Mouse (Mus musculus): ENCODE measurements around the gene Atp6v1e2.

Gene Atp6v1e2

GRCm38 (mm10) chr17:86947840-86948796, at the start of gene Atp6v1e2:
Gene Atp6v1e2, minus strand, starts transcription at chr17:86947897.
- no peak for DNase-seq (ENCODE audit: extremely low read depth, insufficient read length, low spot score)

DNA sequence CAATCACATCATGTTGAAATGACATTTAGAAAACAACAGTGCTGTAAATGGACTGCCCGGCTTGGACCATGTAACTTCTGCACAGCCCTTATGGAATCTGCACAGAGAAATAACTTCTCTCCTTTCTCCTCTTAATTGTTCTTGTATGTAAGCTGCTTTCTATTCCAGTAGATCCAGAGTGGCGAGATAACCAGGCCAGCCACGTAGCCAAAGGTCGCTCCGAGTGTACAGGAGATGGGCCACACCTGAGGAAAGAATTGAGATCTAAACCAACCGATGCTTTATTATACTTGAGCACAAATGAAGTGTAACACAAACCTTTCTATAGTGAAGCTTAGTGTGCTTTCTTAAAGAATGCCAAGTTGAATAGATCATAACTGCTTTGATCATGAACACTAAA, 49.6 kb upstream of the Atp6v1e2 start:
- DNase-seq (ENCODE audit: extremely low read depth, insufficient read length, low spot score), result no peak

GRCm38 (mm10) chr17:86991306-86991705, 43.6 kb upstream of the Atp6v1e2 start:
- no peak for DNase-seq (ENCODE audit: extremely low read depth, insufficient read length, low spot score)

- DNase-seq (ENCODE audit: extremely low read depth, insufficient read length, low spot score), result no peak
These were observed 41.0 kb upstream of the Atp6v1e2 start for GRCm38 (mm10) chr17:86988601-86989184.

- DNase-seq (ENCODE audit: extremely low read depth, insufficient read length, low spot score), result no peak
These were observed 40.5 kb upstream of the Atp6v1e2 start for GRCm38 (mm10) chr17:86988161-86988560.

DNA sequence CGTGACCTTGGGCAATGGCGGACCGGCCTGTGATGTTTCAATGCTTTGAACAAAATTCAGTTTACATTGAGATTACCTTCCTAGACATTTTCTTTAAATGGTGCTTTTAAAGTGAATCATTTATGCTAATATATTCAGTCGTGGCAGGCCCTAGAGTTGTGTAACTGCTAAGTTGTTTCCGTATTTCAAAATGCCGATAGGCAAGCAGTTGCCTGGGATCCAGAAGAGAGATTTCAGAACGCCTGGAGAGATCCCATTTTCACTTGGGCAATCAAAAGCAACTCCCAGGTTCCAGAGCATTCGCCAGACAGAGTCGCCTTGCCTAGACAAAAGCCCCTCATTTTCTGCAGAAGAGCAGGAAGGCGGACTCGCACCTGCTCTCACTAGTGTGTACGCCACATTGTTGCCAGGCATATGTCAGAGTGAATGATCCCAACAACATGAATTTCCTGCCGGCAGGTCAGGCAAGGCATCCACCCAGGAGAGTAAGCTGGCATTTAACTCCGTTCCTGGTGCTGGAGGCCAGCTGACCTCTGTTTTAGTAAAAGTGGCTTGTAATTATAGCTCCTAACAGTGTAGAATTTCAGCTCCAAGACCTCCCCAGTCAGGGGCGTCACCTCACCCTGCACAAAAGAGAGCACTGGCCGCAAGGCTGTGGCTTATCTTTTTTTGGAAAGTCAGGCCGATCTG, 38.9 kb upstream of the Atp6v1e2 start:
- DNase-seq (ENCODE audit: extremely low read depth, insufficient read length, low spot score), result no peak

DNA sequence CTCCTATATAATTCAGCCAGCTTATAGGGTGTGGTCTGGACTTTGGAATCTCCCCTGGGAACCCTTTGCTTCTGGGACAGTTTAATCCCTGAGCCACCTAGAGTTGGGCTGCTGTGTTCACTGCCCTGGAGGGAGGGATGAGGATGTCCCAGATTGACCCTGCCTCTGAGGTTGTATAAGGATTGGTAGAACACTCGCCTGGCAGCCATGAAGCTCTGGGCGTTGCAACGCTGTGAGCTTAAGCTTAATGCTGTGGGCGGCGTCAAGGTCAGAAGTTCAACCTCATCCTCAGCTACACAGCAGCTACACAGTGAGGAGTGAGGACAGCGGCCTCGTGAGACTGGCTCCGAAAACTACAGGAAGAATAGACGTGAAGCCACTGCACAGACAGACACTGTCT, 34.8 kb upstream of the Atp6v1e2 start:
- no peak for DNase-seq (ENCODE audit: extremely low read depth, insufficient read length, low spot score)

GRCm38 (mm10) chr17:86981701-86982100, 34.0 kb upstream of the Atp6v1e2 start:
- DNase-seq (ENCODE audit: extremely low read depth, insufficient read length, low spot score), result no peak

- DNase-seq (ENCODE audit: extremely low read depth, insufficient read length, low spot score), result no peak
These were observed 33.5 kb upstream of the Atp6v1e2 start for GRCm38 (mm10) chr17:86981205-86981604.

- no peak for DNase-seq (ENCODE audit: extremely low read depth, insufficient read length, low spot score)
These were observed 30.8 kb upstream of the Atp6v1e2 start for GRCm38 (mm10) chr17:86978496-86978895.

- DNase-seq (ENCODE audit: extremely low read depth, insufficient read length, low spot score), result no peak
These were observed 28.7 kb upstream of the Atp6v1e2 start for GRCm38 (mm10) chr17:86976387-86976786.

GRCm38 (mm10) chr17:86973097-86973496, 25.4 kb upstream of the Atp6v1e2 start:
- no peak for DNase-seq (ENCODE audit: extremely low read depth, insufficient read length, low spot score)

DNA sequence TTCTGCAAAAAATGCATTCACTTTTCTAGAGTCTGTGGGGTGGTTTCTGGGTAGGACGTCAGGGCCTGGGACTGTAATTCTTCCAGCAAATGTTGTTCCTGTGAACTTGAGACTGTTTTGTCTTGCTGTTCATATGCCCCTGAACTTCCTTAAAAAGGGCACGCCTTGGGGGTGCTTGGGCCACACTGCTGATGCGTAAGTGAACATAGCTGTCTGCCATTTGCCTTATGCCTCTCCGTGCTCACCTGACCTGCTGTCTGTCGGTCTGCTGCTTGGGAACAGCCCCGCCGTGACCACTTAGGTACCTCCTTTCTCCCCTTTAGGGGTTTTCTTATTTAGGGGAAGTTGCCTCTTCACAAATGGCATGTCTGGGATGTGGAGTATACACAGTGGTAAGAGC, 24.2 kb upstream of the Atp6v1e2 start:
- no peak for DNase-seq (ENCODE audit: extremely low read depth, insufficient read length, low spot score)

DNA sequence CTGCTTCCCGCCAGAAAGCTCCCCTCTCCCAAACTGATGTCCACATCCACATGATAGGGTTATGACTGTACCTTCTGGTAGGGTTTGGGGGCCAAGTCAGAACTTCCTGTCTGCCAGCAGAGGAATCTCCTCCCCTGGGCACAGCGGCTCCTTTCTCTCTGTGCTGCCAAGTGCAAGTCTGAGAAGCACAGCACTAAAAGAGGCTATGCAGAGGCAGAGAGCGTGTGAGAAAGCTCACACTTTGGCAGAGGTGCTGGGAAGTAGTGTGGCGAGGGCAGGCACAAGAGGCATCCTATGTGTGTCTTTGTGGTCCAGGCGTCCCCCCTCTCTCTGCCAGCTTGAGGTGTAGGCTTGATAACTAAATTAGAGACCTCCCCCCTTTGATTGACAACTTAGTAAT, 23.3 kb upstream of the Atp6v1e2 start:
- DNase-seq (ENCODE audit: extremely low read depth, insufficient read length, low spot score), result no peak

DNA sequence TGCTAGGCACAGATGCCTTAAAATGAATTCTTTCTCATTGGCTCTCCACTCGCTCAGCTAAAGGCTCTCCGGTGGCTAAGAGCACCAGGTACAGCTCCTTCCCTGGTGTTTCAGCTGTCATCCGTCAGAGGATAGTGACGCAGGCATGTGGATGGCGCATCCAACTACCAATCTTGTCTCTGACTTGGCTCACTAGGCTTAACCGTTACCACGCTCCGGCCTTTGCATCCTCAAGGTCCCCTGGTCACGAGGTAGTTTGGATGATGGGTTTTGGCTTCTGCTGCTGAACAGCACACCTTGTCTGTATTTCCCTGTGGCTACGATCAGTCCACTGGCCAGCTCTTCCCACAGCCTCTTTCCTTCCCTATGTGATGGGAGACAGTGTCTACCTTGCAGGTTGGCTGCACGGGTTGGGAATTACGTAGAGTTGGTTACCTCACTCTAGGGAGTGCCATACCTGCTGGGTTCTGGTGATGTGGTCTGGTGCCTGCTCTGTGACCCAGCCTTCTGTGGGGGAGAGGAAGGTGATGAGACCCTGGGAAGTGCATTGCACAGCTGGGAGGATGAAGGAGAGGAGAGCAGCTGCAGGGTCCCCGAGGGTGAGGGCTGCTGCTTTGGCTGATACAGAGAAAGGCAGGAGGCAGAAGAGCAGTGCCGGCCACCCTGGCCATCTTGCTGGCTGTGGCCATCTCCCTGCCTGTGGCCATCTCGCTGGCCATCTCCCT, 22.5 kb upstream of the Atp6v1e2 start:
- DNase-seq (ENCODE audit: extremely low read depth, insufficient read length, low spot score), result no peak

GRCm38 (mm10) chr17:86969582-86969981, 21.9 kb upstream of the Atp6v1e2 start:
- DNase-seq (ENCODE audit: extremely low read depth, insufficient read length, low spot score), result no peak

DNA sequence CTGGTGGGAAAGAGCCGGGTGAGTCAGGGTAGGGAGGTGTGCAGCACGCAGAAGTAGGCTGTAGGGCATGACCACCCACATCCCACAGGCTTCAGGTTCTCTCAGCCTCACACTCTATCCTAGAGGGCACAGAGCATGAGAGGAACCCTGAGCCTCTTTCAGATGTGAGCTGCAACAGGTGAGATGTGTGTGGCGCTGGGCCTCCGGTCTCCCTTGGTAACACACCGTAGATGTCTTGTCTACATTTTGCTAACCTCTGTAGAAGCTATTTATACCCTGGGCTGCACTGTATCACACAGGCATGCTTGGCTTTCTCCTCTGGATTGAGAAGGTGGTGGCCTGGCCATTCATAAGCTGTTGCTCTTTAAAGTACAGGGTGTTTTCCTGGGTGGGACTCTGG, 20.9 kb upstream of the Atp6v1e2 start:
- no peak for DNase-seq (ENCODE audit: extremely low read depth, insufficient read length, low spot score)

DNA sequence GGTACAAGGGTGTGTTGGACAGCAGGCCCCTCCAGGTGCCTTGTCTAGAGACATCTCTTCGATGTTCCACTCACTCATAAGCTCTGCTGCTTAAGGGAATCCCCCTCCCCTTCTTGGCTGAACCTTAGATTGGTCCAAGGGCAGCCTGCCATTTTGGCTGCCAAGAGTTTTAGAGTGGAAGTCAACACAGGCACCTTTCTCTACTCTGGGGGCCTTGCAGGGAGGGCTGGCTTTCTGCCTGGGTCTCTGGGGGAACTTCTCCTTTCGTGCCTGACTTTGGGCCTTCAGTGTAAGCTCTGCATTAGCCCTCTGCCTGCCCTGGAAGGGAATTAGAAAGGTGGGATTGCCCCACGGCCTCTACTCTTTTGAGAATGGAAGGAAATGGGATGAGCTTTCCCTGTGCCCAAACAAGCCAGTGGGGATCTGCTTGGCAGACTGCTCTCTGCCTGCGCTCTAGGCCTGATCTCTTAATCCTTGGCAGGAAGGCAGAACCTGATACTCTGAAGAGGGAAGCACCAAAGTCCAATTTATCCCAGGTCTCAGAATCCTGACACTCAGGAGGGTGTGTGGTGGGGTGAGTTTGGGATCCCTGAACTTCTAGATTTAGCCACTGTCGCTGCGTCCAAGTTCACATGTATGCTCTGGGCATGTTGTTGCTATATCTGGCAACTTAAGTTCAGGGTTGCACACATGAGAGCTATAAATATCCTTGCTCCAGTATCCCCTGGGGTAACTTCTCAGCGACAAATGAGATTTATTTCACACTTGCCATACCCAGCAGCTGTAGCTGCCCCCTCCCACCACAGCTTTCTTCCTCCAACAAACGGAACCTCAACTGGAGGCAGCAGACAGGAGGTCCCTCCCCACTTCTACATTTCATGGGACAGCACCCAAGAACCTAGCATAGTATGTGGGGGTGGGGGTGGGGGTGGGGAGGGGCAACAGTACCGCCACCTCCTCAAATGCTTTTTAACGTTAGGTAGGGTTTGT, 20.1 kb upstream of the Atp6v1e2 start:
- DNase-seq (ENCODE audit: extremely low read depth, insufficient read length, low spot score), result no peak

- no peak for DNase-seq (ENCODE audit: extremely low read depth, insufficient read length, low spot score)
These were observed 19.4 kb upstream of the Atp6v1e2 start for GRCm38 (mm10) chr17:86967048-86967447.

DNA sequence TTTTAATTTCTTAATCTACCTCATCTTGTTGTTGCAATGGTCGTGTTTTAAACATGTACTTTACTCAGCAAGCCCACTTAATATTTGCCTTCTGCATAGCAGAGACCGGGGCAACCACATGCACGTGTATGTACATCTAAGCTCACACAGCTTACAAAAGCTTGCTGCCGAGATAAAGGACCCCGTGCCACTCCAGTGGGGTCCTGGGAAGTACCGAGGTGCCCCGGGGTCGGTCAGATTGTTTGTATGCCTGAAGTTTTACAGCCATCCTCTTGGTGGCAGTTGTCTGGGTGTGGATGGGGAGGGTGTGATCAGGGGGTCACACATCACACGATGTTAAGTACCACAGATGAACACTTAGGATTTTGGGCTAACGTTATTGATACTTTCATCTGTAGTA, 18.3 kb upstream of the Atp6v1e2 start:
- DNase-seq (ENCODE audit: extremely low read depth, insufficient read length, low spot score), result no peak

Data from 3134 (cell line).